Mouse (Mus musculus): ENCODE measurements at regions not wholly inside any gene's neighbourhood (a gene's known extent, or its start where the extent isn't known, plus 50 kb on each side); places are given as distances from the start of the nearest gene placed in this dataset.

DNA sequence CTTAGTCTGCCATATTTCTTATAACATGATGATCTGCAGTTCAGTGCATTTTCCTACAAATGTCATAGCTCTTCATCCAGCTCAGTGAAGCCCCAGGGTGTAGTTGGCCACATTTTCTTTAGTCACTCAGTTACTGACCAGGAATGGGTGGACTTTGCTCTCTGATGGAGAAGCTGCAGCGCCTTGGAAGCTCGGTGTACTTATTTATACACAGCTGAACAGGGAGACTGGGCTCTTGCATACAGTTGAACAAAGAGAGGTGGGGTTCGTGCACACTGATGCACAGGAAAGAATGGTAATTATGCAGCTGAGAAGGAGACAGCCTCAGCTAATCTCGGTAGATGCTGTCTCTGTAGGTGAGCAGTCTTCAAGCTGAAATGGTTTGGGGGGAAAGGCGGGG is 468.0 kb downstream of the Zfp704 start:
- H3K9ac ChIP-seq (replicated peaks; ENCODE audit: low read length) = no peak overlapping the region
- 71% methylated on average over 5 of the region's 5 CpGs for WGBS
- no peak for ATAC-seq (ENCODE audit: low FRiP score, low TSS enrichment)

DNA sequence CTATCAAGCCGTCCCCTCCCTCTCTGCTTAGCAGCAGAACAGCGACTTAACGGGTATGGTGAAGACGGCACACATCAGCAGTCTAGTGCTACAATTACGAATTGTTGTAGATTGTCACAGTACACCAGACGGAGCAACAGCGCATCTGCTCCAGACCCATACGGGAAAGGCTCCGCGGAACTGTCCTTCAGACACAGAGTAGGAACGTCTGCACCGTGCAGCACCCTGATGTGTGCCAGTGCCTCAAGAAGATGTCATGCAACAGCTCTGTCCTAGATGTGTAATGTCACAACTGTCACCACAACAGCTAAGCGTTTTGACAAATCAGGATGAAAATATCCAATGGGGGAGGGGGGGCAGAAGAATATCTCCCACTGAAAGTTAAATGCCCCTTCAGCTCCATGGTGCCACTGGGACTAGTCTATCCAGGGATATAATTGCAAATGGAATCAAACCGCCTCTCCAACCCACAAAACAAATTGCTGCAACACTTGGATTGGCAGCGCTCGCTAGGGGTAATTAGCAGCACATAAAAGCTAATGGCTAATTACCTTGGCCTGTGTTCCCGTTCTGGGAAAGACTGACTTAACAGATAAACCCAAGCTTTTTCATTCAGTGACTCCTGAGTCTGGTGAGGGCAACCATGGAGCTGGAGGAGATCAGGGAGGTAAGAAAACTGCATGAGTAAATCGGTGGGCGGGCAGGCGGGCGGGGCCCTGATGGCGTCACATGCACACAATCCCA is 472.6 kb downstream of the Zfp704 start:
- Histone ChIP-seq H3K4me2 (replicated peaks; ENCODE audit: low read depth, low read length) (no peak overlapping the region), H3K9me3 (ENCODE audit: low read length) (no peaks in the 10 kb centered on the region), H3K27me3 (ENCODE audit: insufficient read depth, low read length) (no peaks in the 10 kb centered on the region), H3K36me3 (ENCODE audit: insufficient read depth, low read length) (no peaks in the 10 kb centered on the region), H3K27ac (ENCODE audit: low read length) (no peak overlapping the region), H3K4me1 (ENCODE audit: insufficient read depth, low read length) (no peaks in the 10 kb centered on the region), H3K9ac (replicated peaks; ENCODE audit: low read length) (no peak overlapping the region), H3K4me3 (ENCODE audit: low read length) (no peak overlapping the region)
- ATAC-seq (ENCODE audit: low FRiP score, low TSS enrichment) = no peak
- 67% methylated on average over 22 of the region's 22 CpGs for WGBS

More for the DNA sequence above, 468.0 kb downstream of the Zfp704 start:
- no peaks in the 10 kb centered on the region for H3K36me3 ChIP-seq (ENCODE audit: insufficient read depth, low read length)
- H3K4me3 ChIP-seq (ENCODE audit: low read length) = no peak overlapping the region
- no peak overlapping the region for H3K4me2 ChIP-seq (replicated peaks; ENCODE audit: low read depth, low read length)
- no peaks in the 10 kb centered on the region for H3K27me3 ChIP-seq (ENCODE audit: insufficient read depth, low read length)
- no peaks in the 10 kb centered on the region for H3K4me1 ChIP-seq (ENCODE audit: insufficient read depth, low read length)
- H3K27ac ChIP-seq (ENCODE audit: low read length) = no peak overlapping the region
- H3K9me3 ChIP-seq (ENCODE audit: low read length) = no peaks in the 10 kb centered on the region

DNA sequence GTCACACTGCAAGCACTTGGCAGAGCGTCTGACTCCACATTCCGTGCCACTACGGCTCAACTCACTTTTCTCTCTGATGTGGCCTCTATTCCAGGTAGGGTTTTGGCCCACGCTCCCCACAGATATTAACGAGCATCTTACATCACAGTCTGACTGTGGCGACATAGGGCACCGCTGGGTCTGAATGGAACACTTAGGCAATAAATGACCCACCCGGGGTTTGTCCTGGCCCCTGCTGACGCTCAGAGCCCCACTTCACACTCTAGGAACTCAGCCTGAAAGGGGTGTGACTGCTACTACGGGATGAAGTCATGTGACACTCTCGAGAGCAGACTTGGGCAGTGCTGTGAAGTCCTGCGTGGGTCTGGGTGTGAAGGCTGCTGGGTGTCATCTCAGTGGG is 475.9 kb downstream of the Zfp704 start:
- Histone ChIP-seq H3K9ac (replicated peaks; ENCODE audit: low read length) (no peak overlapping the region), H3K4me1 (ENCODE audit: insufficient read depth, low read length) (no peaks in the 10 kb centered on the region), H3K9me3 (ENCODE audit: low read length) (no peaks in the 10 kb centered on the region), H3K4me3 (ENCODE audit: low read length) (no peak overlapping the region), H3K27me3 (ENCODE audit: insufficient read depth, low read length) (no peaks in the 10 kb centered on the region), H3K36me3 (ENCODE audit: insufficient read depth, low read length) (no peaks in the 10 kb centered on the region), H3K27ac (ENCODE audit: low read length) (no peak overlapping the region), H3K4me2 (replicated peaks; ENCODE audit: low read depth, low read length) (no peak overlapping the region)
- no peak for ATAC-seq (ENCODE audit: low FRiP score, low TSS enrichment)
- 59% methylated on average over 12 of the region's 12 CpGs for WGBS

- H3K4me1 ChIP-seq (ENCODE audit: insufficient read depth, low read length) = no peaks in the 10 kb centered on the region
- H3K27ac ChIP-seq (ENCODE audit: low read length) = no peak overlapping the region
- H3K36me3 ChIP-seq (ENCODE audit: insufficient read depth, low read length) = no peaks in the 10 kb centered on the region
- no peak overlapping the region for H3K4me3 ChIP-seq (ENCODE audit: low read length)
- no peak overlapping the region for H3K4me2 ChIP-seq (replicated peaks; ENCODE audit: low read depth, low read length)
- H3K9me3 ChIP-seq (ENCODE audit: low read length) = no peaks in the 10 kb centered on the region
- H3K27me3 ChIP-seq (ENCODE audit: insufficient read depth, low read length) = no peaks in the 10 kb centered on the region
- H3K9ac ChIP-seq (replicated peaks; ENCODE audit: low read length) = no peak overlapping the region
- 66% methylated on average over 12 of the region's 12 CpGs for WGBS
- ATAC-seq (ENCODE audit: low FRiP score, low TSS enrichment) = no peak
Observed at GRCm38 (mm10) chr3:9132104-9132751, 477.7 kb downstream of the Zfp704 start.

DNA sequence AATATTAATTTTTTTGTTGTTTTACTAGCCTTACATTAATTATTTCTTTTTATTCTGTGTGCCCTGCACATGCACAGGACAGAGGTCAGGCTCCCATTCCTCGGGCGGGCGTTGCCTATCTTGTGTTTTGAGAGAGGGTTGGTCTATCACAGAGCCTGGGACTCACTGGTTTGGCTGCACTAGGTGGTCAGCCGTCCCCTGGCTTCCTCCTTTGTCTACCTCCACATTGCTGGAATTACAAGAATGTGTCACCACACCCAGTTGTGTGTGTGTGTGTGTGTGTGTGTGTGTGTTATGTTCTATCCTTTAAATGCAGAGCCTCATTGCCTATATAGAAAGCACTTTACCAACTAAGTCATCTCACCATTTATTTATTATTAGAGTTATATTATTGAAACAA is 478.5 kb downstream of the Zfp704 start:
- no peak overlapping the region for H3K4me3 ChIP-seq (ENCODE audit: low read length)
- no peaks in the 10 kb centered on the region for H3K9me3 ChIP-seq (ENCODE audit: low read length)
- ATAC-seq (ENCODE audit: low FRiP score, low TSS enrichment) = no peak
- WGBS = 73% methylated on average over 4 of the region's 4 CpGs
- H3K9ac ChIP-seq (replicated peaks; ENCODE audit: low read length) = no peak overlapping the region
- no peak overlapping the region for H3K4me2 ChIP-seq (replicated peaks; ENCODE audit: low read depth, low read length)
- no peaks in the 10 kb centered on the region for H3K36me3 ChIP-seq (ENCODE audit: insufficient read depth, low read length)
- H3K27me3 ChIP-seq (ENCODE audit: insufficient read depth, low read length) = no peaks in the 10 kb centered on the region
- no peak overlapping the region for H3K27ac ChIP-seq (ENCODE audit: low read length)
- H3K4me1 ChIP-seq (ENCODE audit: insufficient read depth, low read length) = no peaks in the 10 kb centered on the region

DNA sequence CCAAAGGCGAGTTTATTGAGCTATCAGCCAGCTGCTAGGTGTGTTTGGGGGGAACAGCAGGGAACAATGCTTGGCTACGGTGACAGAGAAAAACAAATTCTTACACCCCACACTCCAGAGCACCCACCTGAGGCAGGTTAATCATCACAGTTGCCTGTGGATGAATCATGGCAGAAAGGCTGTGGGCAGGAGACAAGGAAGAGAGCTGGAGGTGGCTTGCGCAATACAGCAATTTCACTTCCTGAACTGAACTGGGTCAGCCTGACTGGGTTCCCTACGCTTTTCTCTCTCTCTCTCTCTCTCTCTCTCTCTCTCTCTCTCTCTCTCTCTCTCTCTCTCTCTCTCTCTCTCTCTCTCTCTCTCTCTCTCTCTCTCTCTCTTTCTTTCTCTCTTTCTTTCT is 481.5 kb downstream of the Zfp704 start:
- no peak for ATAC-seq (ENCODE audit: low FRiP score, low TSS enrichment)
- 61% methylated on average over 4 of the region's 4 CpGs for WGBS
- H3K9me3 ChIP-seq (ENCODE audit: low read length) = no peaks in the 10 kb centered on the region
- H3K27me3 ChIP-seq (ENCODE audit: insufficient read depth, low read length) = no peaks in the 10 kb centered on the region
- H3K4me3 ChIP-seq (ENCODE audit: low read length) = no peak overlapping the region
- no peak overlapping the region for H3K4me2 ChIP-seq (replicated peaks; ENCODE audit: low read depth, low read length)
- H3K9ac ChIP-seq (replicated peaks; ENCODE audit: low read length) = no peak overlapping the region
- H3K36me3 ChIP-seq (ENCODE audit: insufficient read depth, low read length) = no peaks in the 10 kb centered on the region
- H3K4me1 ChIP-seq (ENCODE audit: insufficient read depth, low read length) = no peaks in the 10 kb centered on the region
- no peak overlapping the region for H3K27ac ChIP-seq (ENCODE audit: low read length)

DNA sequence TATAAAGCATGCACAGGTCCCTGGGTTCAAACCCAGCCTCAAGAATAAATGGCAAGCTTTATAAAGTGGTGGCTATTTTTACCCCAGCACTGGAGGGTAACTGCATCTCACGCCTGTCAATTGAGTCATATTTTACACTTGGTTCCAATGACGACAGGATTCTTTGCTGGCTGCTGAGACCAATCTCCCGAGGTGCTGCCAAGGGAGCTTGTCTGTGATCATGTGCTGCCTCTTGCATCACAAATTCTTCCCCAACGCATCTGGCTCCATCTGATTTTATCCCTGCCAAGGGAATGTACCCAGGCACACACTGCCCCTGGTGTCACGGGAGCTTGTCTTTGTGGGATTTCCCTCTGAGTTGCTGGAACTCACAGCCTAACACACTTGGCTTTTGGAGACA is 486.8 kb downstream of the Zfp704 start:
- no peaks in the 10 kb centered on the region for H3K27me3 ChIP-seq (ENCODE audit: insufficient read depth, low read length)
- H3K9me3 ChIP-seq (ENCODE audit: low read length) = no peaks in the 10 kb centered on the region
- no peak overlapping the region for H3K4me2 ChIP-seq (replicated peaks; ENCODE audit: low read depth, low read length)
- H3K9ac ChIP-seq (replicated peaks; ENCODE audit: low read length) = no peak overlapping the region
- no peak overlapping the region for H3K27ac ChIP-seq (ENCODE audit: low read length)
- no peak for ATAC-seq (ENCODE audit: low FRiP score, low TSS enrichment)
- no peaks in the 10 kb centered on the region for H3K36me3 ChIP-seq (ENCODE audit: insufficient read depth, low read length)
- WGBS = 54% methylated on average over 5 of the region's 5 CpGs
- no peak overlapping the region for H3K4me3 ChIP-seq (ENCODE audit: low read length)
- H3K4me1 ChIP-seq (ENCODE audit: insufficient read depth, low read length) = no peaks in the 10 kb centered on the region

- H3K36me3 ChIP-seq (ENCODE audit: insufficient read depth, low read length) = no peaks in the 10 kb centered on the region
- ATAC-seq (ENCODE audit: low FRiP score, low TSS enrichment) = no peak
Observed at GRCm38 (mm10) chr3:9117913-9118312, 492.0 kb downstream of the Zfp704 start.

DNA sequence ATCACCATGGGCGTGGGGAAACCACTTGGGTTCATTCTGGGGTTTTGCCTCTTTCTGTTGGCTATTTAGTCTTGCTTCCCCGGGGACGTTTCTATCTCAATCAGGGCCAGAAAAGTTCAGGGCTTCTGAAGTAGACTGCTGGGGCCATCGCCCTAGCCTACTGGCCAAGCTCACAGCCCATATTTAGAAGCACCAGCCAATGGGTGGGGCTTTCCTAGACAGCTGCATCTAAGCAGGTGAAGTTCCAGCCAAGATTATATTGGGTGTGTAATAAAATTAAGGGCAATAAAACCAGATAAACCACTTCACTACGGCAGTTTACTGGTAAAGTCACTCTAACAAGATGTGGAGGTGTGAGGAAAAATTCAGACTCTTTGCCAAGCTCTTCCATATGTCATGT is 496.5 kb downstream of the Zfp704 start:
- Histone ChIP-seq H3K4me2 (replicated peaks; ENCODE audit: low read depth, low read length) (no peak overlapping the region), H3K4me3 (ENCODE audit: low read length) (no peak overlapping the region), H3K27me3 (ENCODE audit: insufficient read depth, low read length) (no peaks in the 10 kb centered on the region), H3K4me1 (ENCODE audit: insufficient read depth, low read length) (peaks cover 20% of the 10 kb centered on the region), H3K9ac (replicated peaks; ENCODE audit: low read length) (no peak overlapping the region), H3K9me3 (ENCODE audit: low read length) (no peaks in the 10 kb centered on the region), H3K27ac (ENCODE audit: low read length) (no peak overlapping the region), H3K36me3 (ENCODE audit: insufficient read depth, low read length) (no peaks in the 10 kb centered on the region)
- no peak for ATAC-seq (ENCODE audit: low FRiP score, low TSS enrichment)
- 63% methylated on average over 5 of the region's 5 CpGs for WGBS

More at GRCm38 (mm10) chr3:9117913-9118312, 492.0 kb downstream of the Zfp704 start:
- 78% methylated on average over 3 of the region's 3 CpGs for WGBS
- H3K27ac ChIP-seq (ENCODE audit: low read length) = no peak overlapping the region
- no peak overlapping the region for H3K4me2 ChIP-seq (replicated peaks; ENCODE audit: low read depth, low read length)
- no peaks in the 10 kb centered on the region for H3K4me1 ChIP-seq (ENCODE audit: insufficient read depth, low read length)
- no peak overlapping the region for H3K4me3 ChIP-seq (ENCODE audit: low read length)
- H3K27me3 ChIP-seq (ENCODE audit: insufficient read depth, low read length) = no peaks in the 10 kb centered on the region
- no peak overlapping the region for H3K9ac ChIP-seq (replicated peaks; ENCODE audit: low read length)
- H3K9me3 ChIP-seq (ENCODE audit: low read length) = no peaks in the 10 kb centered on the region

GRCm38 (mm10) chr3:9110741-9111140 is 499.1 kb downstream of the Zfp704 start:
- peak; percentile 78 for ATAC-seq (ENCODE audit: low FRiP score, low TSS enrichment)
- Histone ChIP-seq H3K36me3 (ENCODE audit: insufficient read depth, low read length) (no peaks in the 10 kb centered on the region), H3K27me3 (ENCODE audit: insufficient read depth, low read length) (no peaks in the 10 kb centered on the region), H3K27ac (ENCODE audit: low read length) (peak overlapping the region; percentile 92), H3K9ac (replicated peaks; ENCODE audit: low read length) (no peak overlapping the region), H3K4me2 (replicated peaks; ENCODE audit: low read depth, low read length) (no peak overlapping the region), H3K4me1 (ENCODE audit: insufficient read depth, low read length) (peaks cover 20% of the 10 kb centered on the region), H3K9me3 (ENCODE audit: low read length) (no peaks in the 10 kb centered on the region), H3K4me3 (ENCODE audit: low read length) (no peak overlapping the region)
- 10% methylated on average over 11 of the region's 11 CpGs for WGBS
